Mouse (Mus musculus) CD4-positive, CD25-positive, alpha-beta regulatory T cell, adult 4 months (primary cell): Measurements from ENCODE around the gene Ddx10. TPM values are rescaled to one million over a fixed set of nuclear protein-coding genes. Genes with fewer than 3 reads are reported as not detected.
A peak's percentile ranks its signal among the peaks of the same experiment; 100 is the strongest.

ENCODE experiments used
- ATAC-seq: one replicate; pipeline ENCODE4 v1.8.0; 2017
- polyA plus RNA-seq, 2 experiments: library from polyadenylated mRNA; unstranded; fragments of 100-300 nt; shearing (Covaris generic); gene quantifications; one replicate each; pipeline ENCODE4 v1.2.1; 2017

Ddx10 gene
- polyA plus RNA-seq: 10 to 100 TPM; 50.5 to 59.5 TPM

DNA sequence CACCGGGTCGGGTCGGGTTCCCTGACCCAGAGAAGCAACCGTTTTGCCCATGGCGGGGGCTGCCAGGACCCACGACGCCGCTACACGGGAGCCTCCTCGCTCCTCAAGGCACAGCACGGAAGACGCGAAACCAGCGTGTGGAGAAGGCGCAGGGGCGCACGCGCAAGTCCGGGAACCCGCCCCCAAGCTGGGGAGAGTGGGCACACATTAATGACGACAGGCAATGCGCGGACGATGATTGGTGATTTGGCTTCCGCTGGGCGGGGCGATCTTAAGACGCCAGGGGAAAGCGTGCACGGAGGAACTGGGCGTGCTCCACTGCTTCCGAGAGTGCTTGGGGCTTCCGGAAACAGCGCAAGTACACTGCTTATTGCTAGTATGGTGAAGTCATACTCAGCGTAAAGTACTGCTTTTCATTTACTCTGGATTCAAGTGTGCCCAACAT is at the start of gene Ddx10:
Gene Ddx10, minus strand, starts transcription at position 101 of the 445 bp plus-strand sequence.
- ATAC-seq: peak; percentile 99

DNA sequence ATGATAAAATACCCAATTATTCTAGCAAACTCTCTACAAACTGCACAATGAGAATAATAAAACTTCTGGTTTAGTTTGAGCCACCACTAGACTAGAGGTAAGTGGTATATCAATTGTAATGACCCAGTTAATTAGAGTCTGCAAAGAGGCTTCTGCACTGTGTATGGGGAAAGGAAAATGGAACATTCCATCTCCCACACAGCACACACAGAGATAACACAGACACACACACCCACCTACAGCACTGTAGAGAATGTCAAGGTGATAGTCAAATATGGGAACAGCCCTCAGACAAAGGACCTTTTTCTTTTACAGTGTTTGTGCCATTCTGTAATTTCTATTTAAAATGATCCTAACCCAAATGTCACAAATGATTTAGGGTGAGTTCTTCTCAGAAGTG is 45.0 kb upstream of the Ddx10 start:
- no peak for ATAC-seq

DNA sequence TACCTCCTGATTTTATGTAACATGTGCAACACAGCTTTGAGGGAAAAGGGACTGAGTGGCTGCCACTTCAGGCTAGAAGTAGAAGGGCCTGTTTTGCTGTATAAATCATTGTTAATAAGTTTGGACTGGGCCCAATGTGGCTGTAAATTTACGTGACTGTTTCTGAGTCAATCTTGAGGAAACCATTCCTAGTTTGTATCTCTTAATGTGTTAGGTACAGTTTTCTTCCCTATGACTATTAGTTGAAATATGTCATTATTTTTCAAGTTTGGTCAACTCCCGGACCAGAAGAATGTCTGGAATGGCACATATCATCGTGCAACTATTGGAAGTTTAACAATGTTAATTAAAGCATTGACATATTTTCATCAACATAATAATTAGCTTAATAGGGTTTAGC is 42.2 kb upstream of the Ddx10 start:
- ATAC-seq: no peak

DNA sequence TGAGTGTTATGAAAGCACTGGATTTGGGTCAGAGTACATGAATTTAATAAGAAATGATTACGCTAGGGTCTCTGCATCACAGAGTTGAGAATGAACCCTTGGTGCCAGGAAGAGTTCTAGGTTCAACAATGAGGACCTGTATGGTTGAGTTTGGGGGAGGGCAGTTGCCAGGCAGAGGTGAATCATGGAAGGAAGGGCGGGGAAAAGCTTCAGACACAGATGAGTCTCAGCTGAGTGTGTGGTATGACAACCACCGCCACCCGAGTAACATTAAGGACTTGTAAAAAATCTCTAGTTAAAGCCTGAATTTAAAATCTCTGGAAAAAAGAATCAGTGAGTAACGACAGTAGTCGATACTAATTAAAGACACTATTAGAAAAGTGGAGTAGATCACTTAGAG is 38.9 kb upstream of the Ddx10 start:
- ATAC-seq: no peak

GRCm38 (mm10) chr9:53278997-53279396 is 31.1 kb upstream of the Ddx10 start:
- no peak for ATAC-seq

- no peak for ATAC-seq
Measured at GRCm38 (mm10) chr9:53276381-53276780, 28.5 kb upstream of the Ddx10 start.

- no peak for ATAC-seq
Measured at GRCm38 (mm10) chr9:53272714-53273113, 24.9 kb upstream of the Ddx10 start.

DNA sequence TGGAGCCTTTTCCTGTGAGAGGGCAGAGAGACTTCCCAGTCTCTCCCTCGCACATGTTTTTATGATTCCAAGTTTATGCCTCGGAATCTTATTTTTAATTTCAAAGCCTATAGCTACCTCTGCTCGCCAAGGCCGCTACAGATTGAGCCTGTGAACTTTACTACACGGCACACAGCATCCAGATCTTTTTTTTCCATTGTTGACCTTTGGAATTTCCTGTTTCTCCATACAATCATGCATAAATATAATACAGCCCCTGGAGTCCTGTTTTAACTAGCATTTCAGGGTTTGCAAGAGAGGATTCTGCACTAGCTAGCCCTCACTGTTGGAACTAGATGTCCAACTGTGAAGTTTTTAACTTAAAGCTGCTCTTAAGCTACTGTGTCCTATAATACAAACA is 24.4 kb upstream of the Ddx10 start:
- no peak for ATAC-seq

GRCm38 (mm10) chr9:53271281-53272022 is 23.6 kb upstream of the Ddx10 start:
- ATAC-seq: peak; percentile 83

GRCm38 (mm10) chr9:53269466-53269755 is 21.6 kb upstream of the Ddx10 start:
- ATAC-seq: no peak

GRCm38 (mm10) chr9:53268731-53269465 is 21.0 kb upstream of the Ddx10 start:
- ATAC-seq: no peak

- no peak for ATAC-seq
Measured at GRCm38 (mm10) chr9:53268036-53268435, 20.2 kb upstream of the Ddx10 start.

- ATAC-seq: no peak
Measured at GRCm38 (mm10) chr9:53265589-53265988, 17.7 kb upstream of the Ddx10 start.

- no peak for ATAC-seq
Measured at GRCm38 (mm10) chr9:53264387-53264786, 16.5 kb upstream of the Ddx10 start.

GRCm38 (mm10) chr9:53258199-53258598 is 10.3 kb upstream of the Ddx10 start:
- ATAC-seq: no peak

DNA sequence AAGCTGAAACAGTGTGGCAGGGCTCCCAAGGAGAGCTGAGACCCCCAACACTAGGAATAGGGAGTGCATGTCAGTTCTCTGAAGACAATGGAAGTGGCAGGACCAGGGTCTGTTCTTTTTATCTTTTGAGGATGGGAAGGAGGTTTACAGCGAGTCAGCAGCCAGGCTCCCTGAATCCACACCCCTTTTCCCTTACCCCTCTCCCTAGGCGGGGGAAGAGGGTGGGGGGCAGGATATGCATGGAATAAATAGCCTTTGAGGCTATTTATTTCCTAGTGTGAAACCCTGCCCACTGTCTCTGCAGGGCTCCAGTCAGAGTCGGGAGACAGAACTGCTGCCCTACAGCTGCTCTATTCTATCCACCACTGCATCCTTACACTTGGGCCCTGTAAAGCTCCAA is 9.9 kb upstream of the Ddx10 start:
- no peak for ATAC-seq

GRCm38 (mm10) chr9:53256690-53257305 is 8.9 kb upstream of the Ddx10 start:
- no peak for ATAC-seq

- ATAC-seq: peak; percentile 91
Measured at GRCm38 (mm10) chr9:53254368-53254767, 6.5 kb upstream of the Ddx10 start.

DNA sequence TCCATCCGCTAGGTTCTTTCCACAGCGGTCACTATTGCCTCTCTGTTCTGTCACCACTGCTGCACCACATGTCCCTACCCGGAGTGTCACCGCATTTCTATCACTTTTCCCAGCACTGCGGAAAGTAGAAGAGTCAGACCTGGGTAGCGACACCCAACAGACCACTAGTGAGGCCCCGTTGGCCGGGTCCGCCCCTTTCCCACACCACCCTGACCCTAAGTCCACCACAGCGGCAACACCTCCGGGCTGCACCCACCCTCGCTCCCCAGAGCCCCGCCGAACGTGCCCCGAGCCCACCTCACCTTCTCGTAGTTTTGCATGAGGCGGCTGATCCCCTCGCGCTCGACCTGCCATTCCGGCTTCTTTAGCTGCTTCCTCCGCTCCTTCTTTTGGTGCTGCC is 337 bp downstream of the Ddx10 start:
- peak; percentile 19 for ATAC-seq

- ATAC-seq: no peak
Measured at GRCm38 (mm10) chr9:53218181-53218580, 29.7 kb downstream of the Ddx10 start.

GRCm38 (mm10) chr9:53208283-53208682 is 39.6 kb downstream of the Ddx10 start:
- ATAC-seq: no peak

GRCm38 (mm10) chr9:53174590-53174989 is 73.3 kb downstream of the Ddx10 start:
- ATAC-seq: no peak

- ATAC-seq: no peak
Measured at GRCm38 (mm10) chr9:53173258-53173657, 74.6 kb downstream of the Ddx10 start.

DNA sequence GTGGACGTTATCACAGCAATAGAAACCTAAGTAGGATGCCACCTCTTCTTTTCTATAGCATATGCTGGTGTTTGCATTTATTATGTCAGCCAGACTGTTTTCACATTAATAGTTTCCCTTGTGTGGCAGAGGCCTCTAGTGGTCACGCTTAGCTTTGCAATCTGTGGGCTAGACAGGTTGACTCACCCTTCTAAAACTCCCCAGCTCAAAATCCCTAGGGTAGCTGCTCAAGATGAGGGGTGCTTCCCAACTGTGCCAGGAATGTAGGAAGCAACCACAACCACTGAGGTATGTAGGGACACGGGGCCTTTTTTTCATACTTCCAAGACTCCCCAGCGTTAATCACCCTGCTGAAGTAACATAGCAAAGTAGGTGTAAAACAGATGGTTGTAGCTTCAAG is 103.6 kb downstream of the Ddx10 start:
- peak; percentile 45 for ATAC-seq
